Mouse (Mus musculus): Measurements from ENCODE around the gene Anapc10. TPM values are rescaled to one million over a fixed set of nuclear protein-coding genes. Genes with fewer than 3 reads are reported as not detected.

The Anapc10 gene
- polyA plus RNA-seq, 1 experiment from 2014 or later: 40.1 TPM

Other genes with a start within 250 kb of the Anapc10 start
- gene Otud4, start 72.2 kb upstream of the Anapc10 start, polyA plus RNA-seq (2015; fragmentation: Nextera tagmentation; extraction: Ambion mirVana): 12.1 and 13.8 TPM in 2 replicates
- 68.8 and 80.2 TPM in 2 replicates for gene Abce1, start 80 bp upstream of the Anapc10 start, polyA plus RNA-seq (2015; fragmentation: Nextera tagmentation; extraction: Ambion mirVana)